Mouse (Mus musculus): ENCODE results near the gene Ecel1. TPM values are rescaled to one million over a fixed set of nuclear protein-coding genes. Genes with fewer than 3 reads are reported as not detected.

Ecel1 gene
- polyA plus RNA-seq, 1 experiment from 2014 or later: 18.4 TPM

DNA sequence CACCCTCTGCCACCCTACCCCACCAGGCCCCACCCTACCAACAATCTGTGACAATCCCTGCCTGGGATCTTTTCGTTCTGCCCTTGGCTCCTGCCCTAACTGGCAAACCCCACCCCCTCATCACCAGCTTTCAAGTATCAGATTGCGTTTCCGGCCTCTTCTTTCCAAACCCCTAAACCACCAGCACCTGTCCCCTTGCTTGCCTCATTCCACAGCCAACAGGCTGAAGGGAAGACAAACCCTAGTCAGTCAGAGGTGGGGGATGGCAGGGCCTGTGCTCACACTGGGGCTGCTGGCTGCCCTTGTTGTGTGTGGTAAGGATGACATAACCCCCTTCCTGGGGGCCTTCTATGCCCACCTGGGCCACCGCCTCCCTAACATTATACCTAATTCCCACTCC lies 34.1 kb upstream of the Ecel1 start, which contains the start of gene Chrnd:
Gene Chrnd (plus strand): TSS at position 179 of the 400 bp plus-strand sequence.
- WGBS: 37% methylated on average over 4 of the region's 4 CpGs
- DNase-seq (ENCODE audit: low spot score) (no peak), ATAC-seq (no peak)
- Histone ChIP-seq H3K4me3 (ENCODE audit: low read depth, low read length) (no peak within 1 kb of the TSS), H3K27me3 (replicated peaks; ENCODE audit: control insufficient read depth, insufficient read depth, low read length) (peaks cover 16% of the 10 kb centered on the region), H3K27ac (ENCODE audit: low read depth, low read length) (no peak within 1 kb of the TSS), H3K36me3 (ENCODE audit: control insufficient read depth, insufficient read depth, low read length) (no peaks in the 10 kb centered on the region), H3K4me1 (ENCODE audit: control insufficient read depth, insufficient read depth, low read length) (no peaks in the 10 kb centered on the region), H3K4me2 (ENCODE audit: low read length) (no peak within 1 kb of the TSS), H3K9me3 (replicated peaks; ENCODE audit: control insufficient read depth, low read length) (no peaks in the 10 kb centered on the region), H3K9ac (ENCODE audit: low read length) (no peak within 1 kb of the TSS)

- WGBS: under 1% methylated on average over 15 of the region's 15 CpGs
- no peaks in the 10 kb centered on the region for H3K9me3 ChIP-seq (replicated peaks; ENCODE audit: control insufficient read depth, low read length)
- peak; percentile 65 for ATAC-seq
These were observed 30.7 kb upstream of the Ecel1 start for GRCm38 (mm10) chr1:87187037-87187355.

GRCm38 (mm10) chr1:87186261-87187036 lies 30.1 kb upstream of the Ecel1 start:
- H3K4me2 ChIP-seq (ENCODE audit: low read length): peak overlapping the region; percentile 87
- ATAC-seq (peak; percentile 65), DNase-seq (ENCODE audit: low spot score) (peak; percentile 37)
- H3K36me3 ChIP-seq (ENCODE audit: control insufficient read depth, insufficient read depth, low read length): no peaks in the 10 kb centered on the region
- H3K27me3 ChIP-seq (replicated peaks; ENCODE audit: control insufficient read depth, insufficient read depth, low read length): peaks cover 21% of the 10 kb centered on the region
- 0 out of 2 replicates have a peak, but pooled peaks cover 2% of the 10 kb centered on the region for H3K4me1 ChIP-seq (ENCODE audit: control insufficient read depth, insufficient read depth, low read length)
- no peak overlapping the region for H3K27ac ChIP-seq (ENCODE audit: low read depth, low read length)
- no peaks in the 10 kb centered on the region for H3K9me3 ChIP-seq (replicated peaks; ENCODE audit: control insufficient read depth, low read length)
- H3K9ac ChIP-seq (ENCODE audit: low read length): peak overlapping the region; percentile 63
- WGBS: 1% methylated on average over 53 of the region's 54 CpGs
- peak overlapping the region; percentile 48 for H3K4me3 ChIP-seq (ENCODE audit: low read depth, low read length)

More at GRCm38 (mm10) chr1:87187037-87187355, 30.7 kb upstream of the Ecel1 start:
- Histone ChIP-seq H3K4me3 (ENCODE audit: low read depth, low read length) (peak overlapping the region; percentile 48), H3K4me2 (ENCODE audit: low read length) (peak overlapping the region; percentile 87), H3K36me3 (ENCODE audit: control insufficient read depth, insufficient read depth, low read length) (no peaks in the 10 kb centered on the region), H3K9ac (ENCODE audit: low read length) (peak overlapping the region; percentile 63), H3K4me1 (ENCODE audit: control insufficient read depth, insufficient read depth, low read length) (0 out of 2 replicates have a peak, but pooled peaks cover 2% of the 10 kb centered on the region), H3K27ac (ENCODE audit: low read depth, low read length) (no peak overlapping the region), H3K27me3 (replicated peaks; ENCODE audit: control insufficient read depth, insufficient read depth, low read length) (peaks cover 21% of the 10 kb centered on the region)
- DNase-seq (ENCODE audit: low spot score): peak; percentile 88

DNA sequence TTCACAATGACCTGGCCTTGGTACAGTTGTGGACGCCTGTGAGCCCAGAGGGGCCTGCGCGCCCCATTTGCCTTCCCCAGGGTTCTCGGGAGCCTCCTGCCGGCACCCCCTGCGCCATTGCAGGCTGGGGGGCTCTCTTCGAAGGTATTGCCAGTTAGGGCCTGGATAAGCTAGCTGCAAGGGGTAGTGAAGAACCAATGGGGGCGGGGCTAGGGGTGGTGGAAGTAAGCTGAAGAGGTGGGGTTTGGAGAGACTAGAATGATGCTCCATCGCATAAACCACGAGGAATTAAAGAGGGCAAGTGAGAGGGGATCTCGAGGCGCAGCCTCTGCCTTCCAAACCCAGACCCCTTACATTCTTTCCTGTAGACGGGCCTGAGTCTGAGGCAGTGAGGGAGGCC lies 29.2 kb upstream of the Ecel1 start:
- no peak overlapping the region for H3K4me3 ChIP-seq (ENCODE audit: low read depth, low read length)
- H3K4me2 ChIP-seq (ENCODE audit: low read length): no peak overlapping the region
- no peak overlapping the region for H3K27ac ChIP-seq (ENCODE audit: low read depth, low read length)
- WGBS: 12% methylated on average over 13 of the region's 13 CpGs
- H3K9ac ChIP-seq (ENCODE audit: low read length): no peak overlapping the region
- no peak for ATAC-seq
- no peaks in the 10 kb centered on the region for H3K36me3 ChIP-seq (ENCODE audit: control insufficient read depth, insufficient read depth, low read length)
- no peak for DNase-seq (ENCODE audit: low spot score)
- peaks cover 21% of the 10 kb centered on the region for H3K27me3 ChIP-seq (replicated peaks; ENCODE audit: control insufficient read depth, insufficient read depth, low read length)
- 0 out of 2 replicates have a peak, but pooled peaks cover 2% of the 10 kb centered on the region for H3K4me1 ChIP-seq (ENCODE audit: control insufficient read depth, insufficient read depth, low read length)
- no peaks in the 10 kb centered on the region for H3K9me3 ChIP-seq (replicated peaks; ENCODE audit: control insufficient read depth, low read length)

GRCm38 (mm10) chr1:87184751-87185139 lies 28.4 kb upstream of the Ecel1 start:
- no peaks in the 10 kb centered on the region for H3K9me3 ChIP-seq (replicated peaks; ENCODE audit: control insufficient read depth, low read length)
- ATAC-seq: peak; percentile 62
- H3K27me3 ChIP-seq (replicated peaks; ENCODE audit: control insufficient read depth, insufficient read depth, low read length): peaks cover 21% of the 10 kb centered on the region
- peak overlapping the region; percentile 33 for H3K4me2 ChIP-seq (ENCODE audit: low read length)
- no peaks in the 10 kb centered on the region for H3K36me3 ChIP-seq (ENCODE audit: control insufficient read depth, insufficient read depth, low read length)
- no peak overlapping the region for H3K9ac ChIP-seq (ENCODE audit: low read length)
- 0 out of 2 replicates have a peak, but pooled peaks cover 2% of the 10 kb centered on the region for H3K4me1 ChIP-seq (ENCODE audit: control insufficient read depth, insufficient read depth, low read length)
- no peak overlapping the region for H3K27ac ChIP-seq (ENCODE audit: low read depth, low read length)
- WGBS: 10% methylated on average over 20 of the region's 20 CpGs
- DNase-seq (ENCODE audit: low spot score): peak; percentile 81
- H3K4me3 ChIP-seq (ENCODE audit: low read depth, low read length): no peak overlapping the region

GRCm38 (mm10) chr1:87183998-87184750 lies 27.9 kb upstream of the Ecel1 start:
- Histone ChIP-seq H3K4me1 (ENCODE audit: control insufficient read depth, insufficient read depth, low read length) (0 out of 2 replicates have a peak, but pooled peaks cover 2% of the 10 kb centered on the region), H3K27ac (ENCODE audit: low read depth, low read length) (no peak overlapping the region), H3K36me3 (ENCODE audit: control insufficient read depth, insufficient read depth, low read length) (no peaks in the 10 kb centered on the region), H3K4me3 (ENCODE audit: low read depth, low read length) (no peak overlapping the region), H3K9me3 (replicated peaks; ENCODE audit: control insufficient read depth, low read length) (no peaks in the 10 kb centered on the region), H3K27me3 (replicated peaks; ENCODE audit: control insufficient read depth, insufficient read depth, low read length) (peaks cover 21% of the 10 kb centered on the region), H3K4me2 (ENCODE audit: low read length) (peak overlapping the region; percentile 33), H3K9ac (ENCODE audit: low read length) (no peak overlapping the region)
- DNase-seq (ENCODE audit: low spot score) (no peak), ATAC-seq (no peak)
- 34% methylated on average over 15 of the region's 15 CpGs for WGBS

DNA sequence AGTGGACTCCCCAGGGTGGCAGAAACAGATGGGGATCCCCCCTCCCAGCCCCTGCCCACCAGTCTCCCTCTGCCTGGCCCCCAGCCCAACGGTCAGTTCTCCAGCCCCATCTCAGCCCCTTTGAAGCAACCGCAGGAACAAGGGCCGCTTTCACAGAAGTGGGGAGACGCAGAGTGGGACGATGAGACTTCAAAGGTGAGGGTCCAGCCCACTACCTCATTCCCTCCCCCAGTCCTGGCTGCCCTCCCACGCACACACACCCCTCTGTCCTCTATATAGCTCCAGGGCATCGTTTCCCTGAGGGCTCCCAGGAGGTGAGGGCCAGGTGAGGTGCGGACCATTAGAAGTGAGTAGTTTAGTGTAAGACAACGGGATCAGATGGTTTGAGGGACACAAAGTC lies 26.7 kb upstream of the Ecel1 start, which contains the start of gene Prss56:
Gene Prss56 (plus strand): TSS at position 301 of the 400 bp plus-strand sequence.
- H3K9ac ChIP-seq (ENCODE audit: low read length): no peak within 1 kb of the TSS
- no peak within 1 kb of the TSS for H3K4me2 ChIP-seq (ENCODE audit: low read length)
- no peak within 1 kb of the TSS for H3K4me3 ChIP-seq (ENCODE audit: low read depth, low read length)
- DNase-seq (ENCODE audit: low spot score) (no peak), ATAC-seq (no peak)
- H3K9me3 ChIP-seq (replicated peaks; ENCODE audit: control insufficient read depth, low read length): no peaks in the 10 kb centered on the region
- 0 out of 2 replicates have a peak, but pooled peaks cover 2% of the 10 kb centered on the region for H3K4me1 ChIP-seq (ENCODE audit: control insufficient read depth, insufficient read depth, low read length)
- H3K36me3 ChIP-seq (ENCODE audit: control insufficient read depth, insufficient read depth, low read length): no peaks in the 10 kb centered on the region
- H3K27me3 ChIP-seq (replicated peaks; ENCODE audit: control insufficient read depth, insufficient read depth, low read length): peaks cover 21% of the 10 kb centered on the region
- WGBS: 57% methylated on average over 9 of the region's 9 CpGs
- H3K27ac ChIP-seq (ENCODE audit: low read depth, low read length): no peak within 1 kb of the TSS

DNA sequence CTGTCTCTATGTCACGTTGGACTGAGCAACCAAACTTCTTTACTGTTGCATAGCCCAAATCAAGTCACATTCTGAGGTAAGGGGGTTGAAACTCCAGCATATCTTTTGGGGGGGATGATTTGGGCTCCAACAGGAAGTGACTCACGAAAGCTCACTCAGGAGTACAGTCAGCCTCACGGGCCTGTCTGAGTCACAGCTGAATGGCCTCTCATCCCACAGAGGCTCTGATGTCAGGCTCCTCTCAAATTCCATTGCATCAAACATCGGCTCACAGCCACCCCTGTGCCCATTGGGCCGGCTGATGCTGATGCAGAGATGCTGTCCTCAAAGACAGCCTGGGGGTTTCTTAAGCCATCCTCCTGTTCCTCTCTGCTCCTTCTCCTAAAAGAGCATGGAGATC lies 24.6 kb upstream of the Ecel1 start:
- Histone ChIP-seq H3K27ac (ENCODE audit: low read depth, low read length) (no peak overlapping the region), H3K4me3 (ENCODE audit: low read depth, low read length) (no peak overlapping the region), H3K27me3 (replicated peaks; ENCODE audit: control insufficient read depth, insufficient read depth, low read length) (peaks cover 9% of the 10 kb centered on the region), H3K36me3 (ENCODE audit: control insufficient read depth, insufficient read depth, low read length) (no peaks in the 10 kb centered on the region), H3K4me1 (ENCODE audit: control insufficient read depth, insufficient read depth, low read length) (peaks cover 5% of the 10 kb centered on the region; the same call in 1 of the 2 replicates), H3K9me3 (replicated peaks; ENCODE audit: control insufficient read depth, low read length) (no peaks in the 10 kb centered on the region), H3K9ac (ENCODE audit: low read length) (no peak overlapping the region), H3K4me2 (ENCODE audit: low read length) (no peak overlapping the region)
- DNase-seq (ENCODE audit: low spot score): no peak
- ATAC-seq: no peak
- WGBS: 58% methylated on average over 5 of the region's 5 CpGs

Data from forebrain, embryonic 14.5 days (tissue).